Mouse (Mus musculus) liver, embryonic 14 days (tissue): ENCODE measurements around the gene Stac2. TPM values are rescaled to one million over a fixed set of nuclear protein-coding genes. Genes with fewer than 3 reads are reported as not detected.

Experiments used
- polyA plus RNA-seq: library from polyadenylated mRNA; depleted of rRNA; stranded (reverse); fragments of >200 nt; gene quantifications from 2 replicates; pipeline ENCODE4 v1.2.3, GENCODE M21; 2012; rRNA removed

Stac2 gene
- 0.01 TPM in 1 of 2 replicates, not detected in the other for polyA plus RNA-seq

DNA sequence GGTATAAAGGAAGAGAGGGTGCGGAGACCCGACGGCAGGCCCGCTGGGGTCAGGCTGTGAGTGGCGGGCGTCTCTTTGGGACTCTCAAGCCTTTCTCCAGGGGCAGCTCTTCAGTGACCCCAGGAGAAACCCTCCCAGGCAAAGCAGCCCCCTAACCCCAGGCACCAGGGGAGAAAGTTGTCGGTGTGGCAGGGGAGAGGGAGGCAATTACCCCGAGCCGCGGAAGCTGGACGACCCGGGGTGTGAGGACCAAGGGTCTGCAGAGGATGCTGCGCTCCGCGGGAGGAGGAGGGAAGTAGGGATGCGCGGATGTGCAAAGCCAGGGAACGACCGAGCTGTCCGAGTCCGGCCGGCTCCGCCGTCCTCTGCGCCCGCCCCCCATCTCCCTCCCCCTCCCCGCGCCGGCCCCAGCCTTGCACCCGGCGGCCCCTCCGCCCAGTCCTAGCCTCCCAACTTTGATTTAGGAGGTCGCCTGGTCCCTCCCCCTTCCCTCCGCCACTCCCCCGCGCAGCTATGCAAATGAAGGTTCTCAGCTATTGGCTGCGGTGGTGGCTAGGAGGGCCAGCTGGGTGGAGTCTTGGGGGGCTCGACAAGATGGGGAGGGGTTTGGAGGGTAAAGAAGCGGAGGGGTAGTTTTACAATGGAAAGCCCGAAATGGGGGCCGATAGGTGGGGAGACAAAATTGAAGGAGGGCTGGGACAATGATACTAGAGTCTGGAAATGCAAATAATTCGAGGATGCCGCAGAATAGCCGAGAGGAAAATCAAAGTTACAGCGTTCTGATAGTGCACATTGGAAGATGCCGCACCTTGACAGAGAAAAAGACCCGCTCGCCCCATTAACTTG is at the start of gene Stac2:
Gene Stac2 (minus strand): TSS at position 474 of the 846 bp plus-strand sequence.

DNA sequence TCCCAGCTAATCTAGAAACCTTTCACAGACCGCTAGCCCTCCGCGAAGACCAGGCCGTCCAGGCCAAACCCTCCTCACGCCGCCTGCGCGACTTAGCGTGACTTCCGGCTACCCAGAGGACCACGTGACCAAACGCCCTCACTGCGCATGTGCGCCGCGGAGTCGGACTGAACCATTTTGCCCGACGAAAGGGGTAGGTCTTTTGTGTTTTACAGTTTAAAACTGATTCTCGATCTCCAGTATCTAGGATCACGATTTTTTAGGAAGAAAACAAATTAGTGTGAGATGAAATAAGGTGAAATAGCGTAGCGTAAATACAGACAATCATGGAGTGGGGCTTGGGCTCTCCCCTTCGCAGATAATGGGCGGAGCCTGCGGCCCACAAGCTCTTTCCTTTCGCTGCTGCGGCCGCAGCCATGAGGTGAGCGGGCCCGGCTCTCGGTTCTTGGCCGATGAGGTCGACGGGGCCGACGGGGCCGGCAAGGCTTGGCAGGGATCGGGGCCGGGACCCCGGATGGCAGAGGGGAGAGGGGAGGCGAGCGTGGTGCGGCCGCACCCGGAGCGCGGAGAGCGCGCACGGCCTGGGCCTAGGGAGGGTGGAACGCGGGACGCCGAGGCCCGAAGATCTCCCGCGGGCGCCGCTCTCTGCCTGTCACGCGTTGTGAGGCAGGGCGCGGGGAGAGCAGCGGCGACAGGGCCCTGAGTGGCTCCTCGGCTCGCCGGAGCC is 26.5 kb downstream of the Stac2 start, which contains the start of gene Rpl19:
Gene Rpl19 (plus strand): TSS at position 141 of the 727 bp plus-strand sequence.

DNA sequence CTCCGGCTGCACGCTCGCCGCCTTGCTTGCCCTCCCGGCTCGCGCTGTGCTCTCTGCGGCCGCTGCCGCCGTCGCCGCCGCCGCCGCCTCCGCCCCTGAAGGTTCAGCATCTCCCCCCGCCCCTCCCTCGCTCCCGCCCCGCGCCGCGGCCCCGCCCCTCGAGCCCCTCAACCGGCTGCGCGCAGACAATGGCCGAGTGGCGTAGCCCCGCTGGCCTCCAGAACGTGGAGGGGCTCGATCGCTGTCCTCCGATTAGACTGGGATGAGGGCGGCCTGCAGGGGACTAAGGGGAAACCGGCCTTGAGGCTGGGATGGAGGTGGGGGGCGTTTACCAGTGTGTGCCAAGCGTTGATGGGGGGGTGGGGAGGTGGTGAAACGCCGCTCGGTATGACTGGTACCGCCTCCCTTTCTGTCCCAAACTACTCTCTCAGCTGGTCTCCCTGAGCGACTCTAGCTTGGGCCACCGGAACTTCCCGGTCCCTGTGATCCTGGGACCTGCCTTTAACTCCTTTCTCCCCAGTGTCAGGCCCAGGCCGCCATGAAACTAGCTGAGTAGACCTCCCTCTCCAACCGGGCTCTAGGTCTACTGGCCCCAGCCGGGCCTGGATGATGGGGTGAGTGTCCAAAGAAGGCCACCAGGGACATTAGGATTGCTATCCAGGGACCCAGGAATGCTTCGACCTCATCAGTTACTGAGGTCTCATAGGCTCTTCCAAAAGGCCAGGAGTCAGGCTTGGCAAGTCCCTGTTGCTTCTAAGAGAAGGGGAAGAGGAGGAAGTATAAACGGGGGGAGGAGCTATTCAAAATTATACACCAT is 30.5 kb downstream of the Stac2 start, which contains the start of gene Cacnb1:
Gene Cacnb1 (minus strand): TSS at position 480 of the 817 bp plus-strand sequence.

DNA sequence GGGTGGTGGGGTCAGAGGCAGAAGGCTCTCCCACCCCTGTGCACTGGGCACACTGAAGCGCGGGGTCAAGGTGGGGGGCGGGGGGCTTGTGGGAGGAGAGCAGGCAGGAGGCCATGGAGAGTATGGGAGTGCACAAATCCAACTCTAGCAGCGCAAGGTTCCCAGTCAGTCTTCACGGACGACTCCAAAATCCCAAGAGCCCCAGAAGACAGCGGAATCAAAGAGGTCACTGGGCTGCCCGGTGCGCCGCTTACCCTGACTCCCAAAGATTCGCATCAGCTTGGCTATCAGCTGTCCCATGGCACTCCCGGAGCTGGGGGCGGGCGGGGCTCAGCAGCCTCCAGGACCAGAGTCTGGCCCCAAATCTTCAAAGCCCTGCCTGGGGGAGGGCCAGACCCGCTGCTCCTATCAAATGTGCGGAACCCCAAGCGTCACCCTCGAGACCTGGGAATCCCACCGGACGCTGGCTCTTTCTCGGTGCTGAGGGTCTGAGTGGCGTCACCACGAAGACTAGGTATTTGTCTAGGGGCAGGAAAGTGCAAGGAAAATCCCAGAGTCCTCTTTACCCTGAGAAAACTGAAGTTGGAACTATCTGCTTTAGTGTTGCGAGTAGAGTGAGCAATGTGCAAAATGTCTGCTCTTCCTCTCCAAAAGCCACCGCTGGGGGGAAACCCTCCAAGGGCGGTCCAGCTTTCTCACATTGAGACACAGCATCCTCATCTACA is 57.5 kb downstream of the Stac2 start, which contains the start of gene Arl5c:
Gene Arl5c (minus strand): TSS at position 618 of the 725 bp plus-strand sequence.

Other genes starting within 250 kb of the Stac2 start
- 0.51 and 0.73 TPM in 2 replicates for gene B230217C12Rik, start 212.7 kb downstream of the Stac2 start, polyA plus RNA-seq
- 0.22 and 0.24 TPM in 2 replicates for gene Fbxo47, start 169.3 kb downstream of the Stac2 start, polyA plus RNA-seq
- 0.27 and 0.35 TPM in 2 replicates for gene Plxdc1, start 67.0 kb downstream of the Stac2 start, polyA plus RNA-seq
- 2.2 and 2.9 TPM in 2 replicates for gene Arl5c, start 57.3 kb downstream of the Stac2 start, polyA plus RNA-seq
- gene Cacnb1, start 30.4 kb downstream of the Stac2 start, polyA plus RNA-seq: 0.50 and 0.90 TPM in 2 replicates
- 1,065 and 1,104 TPM in 2 replicates for gene Rpl19, start 26.8 kb downstream of the Stac2 start, polyA plus RNA-seq
- gene Fbxl20, start 96.9 kb upstream of the Stac2 start, polyA plus RNA-seq: 2.4 and 2.5 TPM in 2 replicates
- gene Med1, start 139.8 kb upstream of the Stac2 start, polyA plus RNA-seq: 9.7 and 12.2 TPM in 2 replicates
- gene Cdk12, start 149.6 kb upstream of the Stac2 start, polyA plus RNA-seq: 9.6 and 11.0 TPM in 2 replicates